Mouse (Mus musculus) kidney, embryonic 16.5 days (tissue): ENCODE measurements around the gene Gm20388. TPM values are rescaled to one million over a fixed set of nuclear protein-coding genes. Genes with fewer than 3 reads are reported as not detected.
A peak's percentile ranks its signal among the peaks of the same experiment; 100 is the strongest.

Experiments used
- ATAC-seq: fragments of 200-750 bp; cut with Nextera tagmentation; 2 replicates; pipeline ENCODE4 v1.8.0; 2017; ENCODE audit warnings: moderate TSS enrichment; ENCODE audit not compliant: low FRiP score, low TSS enrichment
- H3K27ac ChIP-seq: fragments of 300-500 bp; sonication (generic); 2 replicates; pipeline ENCODE4 v1.5.1; 2014; ENCODE audit warnings: low read length
- H3K27me3 ChIP-seq: fragments of 300-500 bp; sonication (generic); 2 replicates; pipeline ENCODE4 v1.6.1; 2014; ENCODE audit warnings: low read length, control low read depth, mixed read lengths; ENCODE audit not compliant: insufficient read depth
- H3K36me3 ChIP-seq: fragments of 300-500 bp; sonication (generic); 2 replicates; pipeline ENCODE4 v1.6.1; 2014; ENCODE audit warnings: low read length, control low read depth, mixed read lengths; ENCODE audit not compliant: insufficient read depth
- H3K4me1 ChIP-seq: fragments of 300-500 bp; sonication (generic); 2 replicates; pipeline ENCODE4 v1.6.1; 2014; ENCODE audit warnings: low read length, control low read depth, mixed read lengths; ENCODE audit not compliant: insufficient read depth
- H3K4me2 ChIP-seq: fragments of 300-500 bp; sonication (generic); replicated peaks from 2 replicates; pipeline ENCODE4 v1.6.1; 2014; ENCODE audit warnings: low read depth, low read length
- H3K4me3 ChIP-seq: fragments of 300-500 bp; sonication (generic); 2 replicates; pipeline ENCODE4 v1.5.1; 2014; ENCODE audit warnings: mild to moderate bottlenecking, low read length
- H3K9ac ChIP-seq: fragments of 300-500 bp; sonication (generic); replicated peaks from 2 replicates; pipeline ENCODE4 v1.6.1; 2014; ENCODE audit warnings: low read length
- H3K9me3 ChIP-seq: fragments of 300-500 bp; sonication (generic); 2 replicates; pipeline ENCODE4 v1.6.1; 2016; ENCODE audit warnings: low read length, control low read depth
- WGBS: fragments of 180-500 bp; shearing (Covaris S2); extraction: QIAGEN DNeasy Blood & Tissue Kit; methylation state at CpG from one replicate; pipeline ENCODE4 v1.1.7; 2014; 5-methylcytosine and 5-hydroxymethylcytosine counted together
- polyA plus RNA-seq: library from polyadenylated mRNA; unstranded; fragments of >200 nt; fragmentation: Nextera tagmentation; extraction: Ambion mirVana; gene quantifications from 2 replicates; pipeline ENCODE4 v1.2.1, GENCODE M21; 2015

Gm20388 gene
- polyA plus RNA-seq, 1 experiment from 2014 or later: 7.7 TPM

- no peak for ATAC-seq
- Histone ChIP-seq H3K4me2 (no peak overlapping the region), H3K27me3 (peaks cover 46% of the 10 kb centered on the region), H3K4me1 (peaks cover 14% of the 10 kb centered on the region), H3K4me3 (no peak overlapping the region), H3K27ac (no peak overlapping the region), H3K36me3 (no peaks in the 10 kb centered on the region), H3K9me3 (no peaks in the 10 kb centered on the region), H3K9ac (no peak overlapping the region)
- WGBS: 77% methylated on average over 11 of the region's 11 CpGs
These were observed 2546.5 kb downstream of the Gm20388 start for GRCm38 (mm10) chr8:122457171-122457570.

DNA sequence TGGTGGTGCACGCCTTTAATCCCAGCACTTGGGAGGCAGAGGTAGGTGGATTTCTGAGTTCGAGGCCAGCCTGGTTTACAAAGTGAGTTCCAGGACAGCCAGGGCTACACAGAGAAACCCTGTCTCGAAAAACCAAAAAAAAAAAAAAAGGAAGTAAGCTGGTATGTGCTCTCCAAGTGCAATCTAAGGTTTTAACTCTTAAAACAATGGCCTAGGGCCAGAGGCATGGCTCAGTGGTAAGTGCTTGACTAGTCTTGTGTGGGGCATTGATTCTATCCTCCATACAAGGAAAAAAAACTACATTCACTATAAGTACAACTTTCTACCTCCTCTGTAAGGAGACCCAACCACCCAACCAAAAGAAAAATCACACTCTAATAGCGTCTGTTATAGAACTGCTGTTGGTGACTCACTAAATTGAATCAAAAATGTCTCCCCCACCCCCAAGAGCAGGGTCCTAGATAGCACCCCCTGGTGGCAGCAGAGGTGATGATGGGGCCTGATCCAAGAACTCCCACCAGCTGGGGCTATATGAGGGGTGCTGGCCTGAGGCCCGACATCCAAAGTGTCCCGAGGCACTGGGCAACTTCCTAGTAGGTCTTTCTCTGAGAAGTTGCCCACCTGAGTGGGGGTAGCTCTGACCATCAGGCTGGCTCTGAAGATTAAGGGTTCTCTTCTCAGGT lies 2548.7 kb downstream of the Gm20388 start:
- Histone ChIP-seq H3K9ac (no peak overlapping the region), H3K4me2 (no peak overlapping the region), H3K27ac (no peak overlapping the region), H3K9me3 (no peaks in the 10 kb centered on the region; the same call in 1 of the 2 replicates), H3K4me3 (no peak overlapping the region), H3K27me3 (peaks cover 55% of the 10 kb centered on the region), H3K4me1 (peaks cover 14% of the 10 kb centered on the region), H3K36me3 (no peaks in the 10 kb centered on the region)
- WGBS: 52% methylated on average over 6 of the region's 6 CpGs
- ATAC-seq: no peak

GRCm38 (mm10) chr8:122459990-122460389 lies 2549.3 kb downstream of the Gm20388 start:
- 0 out of 2 replicates have a peak, but pooled peaks have one; percentile 13 for ATAC-seq
- H3K27ac ChIP-seq: no peak overlapping the region
- no peaks in the 10 kb centered on the region; the same call in 1 of the 2 replicates for H3K9me3 ChIP-seq
- peaks cover 14% of the 10 kb centered on the region for H3K4me1 ChIP-seq
- no peaks in the 10 kb centered on the region for H3K36me3 ChIP-seq
- peak overlapping the region; percentile 38 for H3K4me3 ChIP-seq
- H3K27me3 ChIP-seq: peaks cover 55% of the 10 kb centered on the region
- H3K9ac ChIP-seq: peak overlapping the region; percentile 53
- 23% methylated on average over 7 of the region's 7 CpGs for WGBS
- H3K4me2 ChIP-seq: peak overlapping the region; percentile 58

DNA sequence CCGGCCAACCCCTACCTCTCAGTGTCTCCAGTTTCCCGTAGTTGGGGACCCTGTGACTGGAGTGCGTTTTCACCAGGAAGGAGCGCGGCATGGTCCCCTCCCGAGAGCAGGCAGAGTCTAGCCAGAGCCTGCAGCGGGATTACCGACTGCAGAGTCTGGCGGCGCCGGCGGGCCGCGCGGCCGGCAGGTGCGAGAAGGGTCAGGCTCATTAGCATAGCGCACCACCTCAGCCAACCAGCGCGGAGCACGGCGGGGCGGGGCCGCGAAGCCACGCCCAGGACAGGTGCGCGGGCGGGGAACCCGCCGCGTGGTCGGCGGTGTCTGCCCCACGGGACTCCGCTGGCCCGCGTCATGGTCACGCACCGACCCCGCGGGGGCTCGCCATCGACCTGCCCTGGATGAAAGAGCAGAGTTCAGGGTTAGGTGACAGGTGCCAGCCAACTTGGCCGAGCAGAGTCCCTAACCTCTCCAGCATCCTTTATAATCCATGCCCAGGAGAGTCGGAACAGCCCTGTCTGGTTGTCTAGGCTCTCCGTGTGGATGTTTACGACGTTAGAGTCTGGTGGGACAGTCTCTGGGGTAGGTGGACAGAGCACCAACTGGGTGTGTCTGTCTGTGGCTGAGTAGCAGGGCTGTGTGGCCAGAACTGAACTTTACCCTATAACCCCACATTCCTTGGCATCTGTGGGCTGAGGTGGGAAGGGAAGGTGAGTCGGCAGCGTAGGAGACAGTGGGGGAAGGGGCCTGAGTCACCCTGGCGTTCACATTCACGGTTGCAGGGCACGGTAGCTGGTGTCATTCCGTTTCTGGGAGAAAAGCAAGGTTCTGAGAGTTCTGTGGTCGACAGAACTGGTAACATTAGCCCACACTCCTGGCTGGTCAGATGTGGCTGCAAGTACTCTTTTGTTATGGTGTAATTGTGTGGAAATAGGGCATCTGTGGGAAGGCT lies 2550.2 kb downstream of the Gm20388 start, which contains the start of gene Snai3:
Gene Snai3, minus strand, starts transcription at position 210 of the 949 bp plus-strand sequence.
- peaks cover 14% of the 10 kb centered on the region for H3K4me1 ChIP-seq
- WGBS: 1% methylated on average over 54 of the region's 56 CpGs
- H3K36me3 ChIP-seq: no peaks in the 10 kb centered on the region; the same call in 1 of the 2 replicates
- H3K9ac ChIP-seq: peak within 1 kb of the TSS; percentile 53
- peak within 1 kb of the TSS; percentile 58 for H3K4me2 ChIP-seq
- ATAC-seq: peak; percentile 92
- peaks cover 55% of the 10 kb centered on the region for H3K27me3 ChIP-seq
- H3K4me3 ChIP-seq: peak within 1 kb of the TSS; percentile 38
- no peaks in the 10 kb centered on the region; the same call in 1 of the 2 replicates for H3K9me3 ChIP-seq
- no peak within 1 kb of the TSS for H3K27ac ChIP-seq

- no peak for ATAC-seq
- peaks cover 2% of the 10 kb centered on the region for H3K36me3 ChIP-seq
- H3K4me1 ChIP-seq: peaks cover 14% of the 10 kb centered on the region
- 65% methylated on average over 11 of the region's 11 CpGs for WGBS
- peaks cover 55% of the 10 kb centered on the region for H3K27me3 ChIP-seq
- no peak overlapping the region for H3K9ac ChIP-seq
- H3K4me3 ChIP-seq: no peak overlapping the region
- no peaks in the 10 kb centered on the region; the same call in 1 of the 2 replicates for H3K9me3 ChIP-seq
- H3K4me2 ChIP-seq: no peak overlapping the region
- no peak overlapping the region for H3K27ac ChIP-seq
These were observed 2551.0 kb downstream of the Gm20388 start for GRCm38 (mm10) chr8:122461473-122462148.

GRCm38 (mm10) chr8:122462510-122462909 lies 2551.9 kb downstream of the Gm20388 start:
- Histone ChIP-seq H3K9ac (no peak overlapping the region), H3K4me3 (no peak overlapping the region), H3K36me3 (peaks cover 6% of the 10 kb centered on the region), H3K27ac (no peak overlapping the region), H3K9me3 (no peaks in the 10 kb centered on the region; the same call in 1 of the 2 replicates), H3K4me2 (no peak overlapping the region), H3K4me1 (peaks cover 14% of the 10 kb centered on the region), H3K27me3 (peaks cover 53% of the 10 kb centered on the region)
- no peak for ATAC-seq
- WGBS: 68% methylated on average over 8 of the region's 8 CpGs

- H3K36me3 ChIP-seq: peaks cover 14% of the 10 kb centered on the region
- 58% methylated on average over 12 of the region's 12 CpGs for WGBS
- H3K4me3 ChIP-seq: no peak overlapping the region
- H3K27me3 ChIP-seq: peaks cover 41% of the 10 kb centered on the region
- no peak overlapping the region for H3K4me2 ChIP-seq
- no peak overlapping the region for H3K9ac ChIP-seq
- no peak for ATAC-seq
- H3K27ac ChIP-seq: no peak overlapping the region
- H3K9me3 ChIP-seq: no peaks in the 10 kb centered on the region; the same call in 1 of the 2 replicates
- H3K4me1 ChIP-seq: peaks cover 14% of the 10 kb centered on the region
These were observed 2553.3 kb downstream of the Gm20388 start for GRCm38 (mm10) chr8:122463651-122464640.

- peaks cover 14% of the 10 kb centered on the region for H3K36me3 ChIP-seq
- H3K9ac ChIP-seq: no peak overlapping the region
- no peak for ATAC-seq
- H3K27me3 ChIP-seq: peaks cover 31% of the 10 kb centered on the region
- 61% methylated on average over 7 of the region's 7 CpGs for WGBS
- H3K27ac ChIP-seq: no peak overlapping the region
- no peaks in the 10 kb centered on the region; the same call in 1 of the 2 replicates for H3K9me3 ChIP-seq
- peaks cover 12% of the 10 kb centered on the region for H3K4me1 ChIP-seq
- no peak overlapping the region for H3K4me3 ChIP-seq
- H3K4me2 ChIP-seq: no peak overlapping the region
These were observed 2554.3 kb downstream of the Gm20388 start for GRCm38 (mm10) chr8:122464985-122465384.
